Mouse (Mus musculus) midbrain, embryonic 15.5 days (tissue): Measurements from ENCODE around the gene Crxos. TPM values are rescaled to one million over a fixed set of nuclear protein-coding genes. Genes with fewer than 3 reads are reported as not detected.

Experiments
- ATAC-seq: fragments of 200-750 bp; cut with Nextera tagmentation; replicated peaks from 2 replicates; pipeline ENCODE4 v1.8.0; 2017; ENCODE audit warnings: moderate TSS enrichment
- H3K27ac ChIP-seq: fragments of 300-500 bp; sonication (generic); 2 replicates; pipeline ENCODE4 v1.5.1; 2015; ENCODE audit warnings: mild to moderate bottlenecking, inconsistent platforms
- H3K27me3 ChIP-seq: fragments of 300-500 bp; sonication (generic); replicated peaks from 2 replicates; pipeline ENCODE4 v1.6.1; 2015; ENCODE audit warnings: inconsistent platforms
- H3K36me3 ChIP-seq: fragments of 300-500 bp; sonication (generic); replicated peaks from 2 replicates; pipeline ENCODE4 v1.6.1; 2015; ENCODE audit warnings: inconsistent platforms
- H3K4me1 ChIP-seq: fragments of 300-500 bp; sonication (generic); 2 replicates; pipeline ENCODE4 v1.6.1; 2015; ENCODE audit warnings: inconsistent platforms
- H3K4me2 ChIP-seq: fragments of 300-500 bp; sonication (generic); 2 replicates; pipeline ENCODE4 v1.6.1; 2015; ENCODE audit warnings: inconsistent platforms, mild to moderate bottlenecking, moderate library complexity
- H3K4me3 ChIP-seq: fragments of 300-500 bp; sonication (generic); 2 replicates; pipeline ENCODE4 v1.5.1; 2015; ENCODE audit warnings: mild to moderate bottlenecking, inconsistent platforms
- H3K9ac ChIP-seq: fragments of 300-500 bp; sonication (generic); 2 replicates; pipeline ENCODE4 v1.6.1; 2015; ENCODE audit warnings: mild to moderate bottlenecking, inconsistent platforms
- H3K9me3 ChIP-seq: fragments of 300-500 bp; sonication (generic); 2 replicates; pipeline ENCODE4 v1.6.1; 2016; ENCODE audit warnings: inconsistent platforms
- WGBS: fragments of 180-500 bp; shearing (Covaris S2); methylation state at CpG from one replicate; pipeline ENCODE4 v1.1.7; 2015; ENCODE audit warnings: mixed read lengths; 5-methylcytosine and 5-hydroxymethylcytosine counted together
- polyA plus RNA-seq: library from polyadenylated mRNA; unstranded; fragments of >200 nt; fragmentation: Nextera tagmentation; extraction: Ambion mirVana; gene quantifications from 2 replicates; pipeline ENCODE4 v1.2.1, GENCODE M21; 2015

Crxos gene
- polyA plus RNA-seq, 1 experiment from 2014 or later = not detected

DNA sequence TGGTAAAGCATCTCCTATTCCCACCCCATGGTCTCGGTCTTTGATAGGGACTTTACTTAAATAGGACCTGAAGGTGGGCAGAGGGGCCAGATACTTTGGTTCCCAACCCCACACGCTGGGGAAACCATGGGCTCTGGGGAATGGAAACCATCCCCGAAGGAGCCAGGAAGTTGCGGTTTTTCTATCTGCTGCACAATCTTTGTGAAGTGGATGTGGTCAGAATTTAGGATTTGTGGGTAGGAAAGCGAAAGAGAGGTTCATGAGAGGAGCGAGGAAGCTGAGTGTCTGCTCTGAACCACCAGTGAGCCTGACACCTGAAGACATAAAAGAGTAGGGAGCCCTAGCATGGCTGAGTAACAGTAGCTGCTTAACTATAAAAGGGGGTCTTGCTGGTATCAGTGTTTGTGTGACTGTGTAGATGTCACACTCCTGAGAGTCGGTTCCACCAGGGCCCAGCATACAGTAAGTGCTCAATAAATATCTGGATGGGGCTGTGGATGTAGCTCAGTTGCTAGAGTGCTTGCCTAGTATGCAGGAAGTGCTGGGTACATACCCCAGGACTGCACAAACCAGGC, 66.9 kb downstream of the Crxos start:
- Histone ChIP-seq H3K27ac (no peak overlapping the region), H3K4me2 (no peak overlapping the region), H3K27me3 (no peaks in the 10 kb centered on the region), H3K4me3 (no peak overlapping the region), H3K9ac (no peak overlapping the region), H3K9me3 (no peaks in the 10 kb centered on the region), H3K36me3 (no peaks in the 10 kb centered on the region), H3K4me1 (peaks cover 15% of the 10 kb centered on the region)
- WGBS = 87% methylated on average over 7 of the region's 7 CpGs
- ATAC-seq = no peak

DNA sequence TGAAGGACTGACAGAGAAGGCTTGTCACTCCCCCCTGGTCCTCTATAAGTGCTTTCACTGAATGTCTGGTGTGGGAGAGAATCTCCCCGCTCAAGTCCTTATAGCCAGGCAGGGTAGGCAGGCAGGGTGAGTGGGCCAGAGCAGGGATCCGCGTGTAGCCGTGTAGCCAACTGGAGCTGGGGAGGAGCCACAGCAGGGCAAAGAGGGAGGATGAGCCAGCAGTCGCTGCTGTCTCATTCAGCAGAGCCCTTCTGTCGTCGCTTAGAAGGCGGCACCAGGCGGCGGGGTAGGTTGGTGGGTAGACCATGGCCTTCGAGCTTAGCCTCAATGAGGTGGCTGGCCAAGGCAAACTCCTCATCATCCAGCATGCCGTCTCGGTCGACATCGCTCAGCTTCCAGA, 67.6 kb downstream of the Crxos start:
- Histone ChIP-seq H3K27ac (no peak overlapping the region), H3K4me2 (no peak overlapping the region), H3K4me1 (peaks cover 7% of the 10 kb centered on the region), H3K9ac (no peak overlapping the region), H3K4me3 (no peak overlapping the region), H3K27me3 (no peaks in the 10 kb centered on the region), H3K9me3 (no peaks in the 10 kb centered on the region), H3K36me3 (no peaks in the 10 kb centered on the region)
- ATAC-seq = no peak
- 85% methylated on average over 15 of the region's 15 CpGs for WGBS

DNA sequence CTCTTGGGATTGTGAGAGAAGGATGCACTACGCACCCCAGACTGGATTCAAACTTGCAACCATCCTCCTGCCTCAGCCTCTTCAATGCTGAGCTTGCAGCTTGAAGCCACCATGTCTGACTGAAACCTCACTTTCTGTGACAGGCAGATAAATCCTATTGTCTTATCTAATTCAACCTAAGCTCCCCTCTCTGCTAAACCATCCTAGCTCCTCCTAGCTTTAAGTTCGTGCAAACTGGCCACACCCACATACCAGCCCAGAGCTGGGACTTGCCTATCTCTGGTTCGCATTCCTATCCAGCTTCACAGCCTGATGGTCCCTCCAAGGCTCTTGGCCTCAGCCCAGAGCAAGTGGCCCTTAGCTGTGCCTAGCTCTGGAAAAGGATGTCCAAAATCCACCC, 70.0 kb downstream of the Crxos start:
- H3K27me3 ChIP-seq = no peaks in the 10 kb centered on the region
- no peaks in the 10 kb centered on the region for H3K4me1 ChIP-seq
- ATAC-seq = no peak
- no peaks in the 10 kb centered on the region for H3K9me3 ChIP-seq
- no peak overlapping the region for H3K27ac ChIP-seq
- WGBS = 75% methylated on average over 3 of the region's 3 CpGs
- H3K4me2 ChIP-seq = no peak overlapping the region
- H3K4me3 ChIP-seq = no peak overlapping the region
- no peaks in the 10 kb centered on the region for H3K36me3 ChIP-seq
- no peak overlapping the region for H3K9ac ChIP-seq

Other genes with a start within 250 kb of the Crxos start
- gene Obox3, start 242.7 kb upstream of the Crxos start, polyA plus RNA-seq = not detected in 2 replicates
- gene Obox5, start 132.5 kb upstream of the Crxos start, polyA plus RNA-seq = not detected in 2 replicates
- gene Obox6, start 42.9 kb upstream of the Crxos start, polyA plus RNA-seq = not detected in 2 replicates
- 0.15 and 0.28 TPM in 2 replicates for gene Crx, start 2.6 kb upstream of the Crxos start, polyA plus RNA-seq
- gene Selenow, start 39.8 kb downstream of the Crxos start, polyA plus RNA-seq = 1,365 and 1,414 TPM in 2 replicates
- 114 and 126 TPM in 2 replicates for gene Nop53, start 63.5 kb downstream of the Crxos start, polyA plus RNA-seq
- gene Ehd2, start 85.0 kb downstream of the Crxos start, polyA plus RNA-seq = 4.6 and 5.8 TPM in 2 replicates
- 9.2 TPM in 2 replicates for gene Bicra, start 165.3 kb downstream of the Crxos start, polyA plus RNA-seq
- 0.05 and 0.10 TPM in 2 replicates for gene Zfp541, start 179.2 kb downstream of the Crxos start, polyA plus RNA-seq
- gene Napa, start 215.8 kb downstream of the Crxos start, polyA plus RNA-seq = 224 and 234 TPM in 2 replicates
- gene Kptn, start 237.3 kb downstream of the Crxos start, polyA plus RNA-seq = 51.2 and 55.1 TPM in 2 replicates
- gene Slc8a2, start 247.2 kb downstream of the Crxos start, polyA plus RNA-seq = 0.80 and 0.88 TPM in 2 replicates